Mouse (Mus musculus) heart, postnatal 36 days (tissue): ENCODE data around the gene Fam71b. TPM values are rescaled to one million over a fixed set of nuclear protein-coding genes. Genes with fewer than 3 reads are reported as not detected.
A peak's percentile ranks its signal among the peaks of the same experiment; 100 is the strongest.
"Not testable (repeated sequence)": the region's sequence is repeated elsewhere in the genome, so short reads cannot be mapped to it uniquely, and the experiment has no call there.

Experiments
- DNase-seq, 2 experiments: peaks; one replicate each; pipeline ENCODE4 v3.0.0; 2021 to 2022
- intact Hi-C: fragments of 180-260 bp; cut with DNase I; formaldehyde crosslinking; loops from one replicate; pipeline ENCODE4 v1.15.1; 2025
- total RNA-seq, 2 experiments: library from RNA; stranded (reverse); gene quantifications; 2 replicates each; pipeline ENCODE4 v1.2.3; 2021

Gene Fam71b
- total RNA-seq, 2 experiments from 2014 or later: not detected

- DNase-seq: no peak
- intact Hi-C loops: no loop called here
These were observed 24.9 kb downstream of the Fam71b start for GRCm38 (mm10) chr11:46421086-46421888.

GRCm38 (mm10) chr11:46428131-46428530 is 31.8 kb downstream of the Fam71b start:
- intact Hi-C loops, DNase-seq: not testable (repeated sequence)

- intact Hi-C loops: loop anchor here (10.0 kb wide), 1 partner anchor 1955 kb away; the partner anchor contains the start of gene Ublcp1
- no peak for DNase-seq
These were observed 33.8 kb downstream of the Fam71b start for GRCm38 (mm10) chr11:46430123-46430522.

DNA sequence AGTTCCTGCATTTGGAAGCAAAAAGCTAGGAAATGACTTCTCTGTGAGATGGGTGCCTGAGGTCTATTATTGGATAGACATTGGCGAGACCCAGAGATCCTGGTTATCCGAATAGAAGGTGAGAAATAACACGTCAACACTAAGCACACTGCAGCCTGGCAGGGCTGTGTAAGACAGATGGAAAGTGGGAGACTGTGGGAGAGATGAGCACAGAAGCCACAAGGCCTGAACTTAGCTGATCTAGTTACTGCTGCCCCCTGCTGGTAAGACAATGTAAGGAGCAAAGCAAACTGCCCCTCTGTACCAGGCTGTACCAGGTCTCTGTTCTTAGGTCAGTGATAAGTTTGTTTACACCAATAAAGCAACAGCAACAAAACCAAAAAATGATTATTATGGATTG is 34.8 kb downstream of the Fam71b start:
- intact Hi-C loops: loop anchor here (1.0 to 10.0 kb wide), 2 partner anchors 162 to 1956 kb away; partner anchors contain the start of gene Ublcp1
- peak; percentile 57 to 69 for DNase-seq

- intact Hi-C loops: loop anchor here (5.0 to 10.0 kb wide), 2 partner anchors 493 to 1961 kb away; partner anchors contain the start of genes Lsm11 and Ublcp1
- no peak for DNase-seq
These were observed 39.0 kb downstream of the Fam71b start for GRCm38 (mm10) chr11:46435363-46435762.

DNA sequence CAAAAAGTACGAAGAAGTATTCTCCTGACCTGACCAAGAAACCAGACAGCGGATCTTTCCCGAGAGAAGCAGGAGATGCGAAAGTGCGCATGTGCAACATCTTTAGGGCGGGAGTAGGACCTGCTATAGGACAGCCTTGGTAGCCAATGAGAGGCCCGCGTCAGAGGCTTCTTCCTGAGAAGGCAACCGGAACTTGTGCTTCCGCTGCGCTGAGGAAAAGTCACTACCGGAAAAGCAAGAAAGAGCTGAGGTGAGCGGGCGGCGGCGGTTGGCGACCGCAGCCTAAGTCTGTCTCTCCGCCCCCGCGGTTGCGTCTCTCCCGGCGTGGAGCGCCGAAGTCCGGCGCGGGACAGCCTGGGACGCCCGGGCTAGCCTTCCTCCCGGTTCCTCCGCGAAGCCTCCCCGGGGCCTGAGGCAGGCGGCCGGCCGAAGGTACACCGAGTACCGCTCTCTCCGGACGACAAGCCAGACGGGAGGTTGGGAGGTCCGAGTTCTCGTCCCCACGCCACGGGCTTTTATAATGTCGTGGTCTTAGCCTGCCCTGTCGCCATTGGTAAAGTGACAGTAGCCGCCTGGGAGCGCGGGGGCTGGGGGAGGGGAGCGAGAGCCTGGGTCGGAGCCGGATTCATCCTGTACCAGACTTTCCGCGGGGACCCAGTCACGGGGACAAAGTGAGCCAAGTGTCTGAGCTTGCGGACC is 40.5 kb downstream of the Fam71b start, which contains the start of gene Med7:
Gene Med7 (plus strand): TSS at position 166 of the 699 bp plus-strand sequence.
- peak; percentile 90 to 91 for DNase-seq
- intact Hi-C loops: loop anchor here (5.0 to 10.0 kb wide), 2 partner anchors 495 to 1962 kb away; partner anchors contain the start of genes Lsm11 and Ublcp1

GRCm38 (mm10) chr11:46437459-46438000 is 41.2 kb downstream of the Fam71b start:
- DNase-seq: peak in 1 of 2 experiments; percentile 15
- intact Hi-C loops: loop anchor here (5.0 to 10.0 kb wide), 2 partner anchors 495 to 1963 kb away; partner anchors contain the start of genes Lsm11 and Ublcp1

- intact Hi-C loops: loop anchor here (5.0 to 10.0 kb wide), 2 partner anchors 497 to 1964 kb away; partner anchors contain the start of genes Lsm11 and Ublcp1
- no peak for DNase-seq
These were observed 42.7 kb downstream of the Fam71b start for GRCm38 (mm10) chr11:46439005-46439543.

GRCm38 (mm10) chr11:46441774-46442173 is 45.4 kb downstream of the Fam71b start:
- intact Hi-C loops: no loop called here
- no peak for DNase-seq

- DNase-seq: no peak
- intact Hi-C loops: no loop called here
These were observed 46.8 kb downstream of the Fam71b start for GRCm38 (mm10) chr11:46443152-46443551.

DNA sequence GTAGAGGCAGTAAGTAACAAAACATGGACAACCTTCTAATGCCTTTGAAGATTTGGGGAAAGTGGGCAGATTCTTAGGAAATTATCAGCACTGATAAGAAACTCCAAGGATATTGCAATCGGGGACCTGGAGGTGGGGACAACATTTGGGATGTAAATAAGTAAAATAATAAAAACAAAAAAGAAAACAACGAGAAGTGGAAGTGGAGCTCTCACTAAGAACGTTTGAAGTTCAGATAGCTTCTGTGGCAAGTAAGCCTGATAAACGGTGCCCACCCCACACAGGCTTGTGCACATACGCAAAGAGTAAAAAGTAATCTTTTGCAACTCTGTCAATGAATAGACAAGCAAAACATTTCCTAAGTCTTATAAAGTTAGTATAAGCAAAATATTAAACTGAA is 47.6 kb downstream of the Fam71b start:
- DNase-seq: no peak
- intact Hi-C loops: no loop called here

- no peak for DNase-seq
- intact Hi-C loops: no loop called here
These were observed 49.8 kb downstream of the Fam71b start for GRCm38 (mm10) chr11:46446150-46446549.

DNA sequence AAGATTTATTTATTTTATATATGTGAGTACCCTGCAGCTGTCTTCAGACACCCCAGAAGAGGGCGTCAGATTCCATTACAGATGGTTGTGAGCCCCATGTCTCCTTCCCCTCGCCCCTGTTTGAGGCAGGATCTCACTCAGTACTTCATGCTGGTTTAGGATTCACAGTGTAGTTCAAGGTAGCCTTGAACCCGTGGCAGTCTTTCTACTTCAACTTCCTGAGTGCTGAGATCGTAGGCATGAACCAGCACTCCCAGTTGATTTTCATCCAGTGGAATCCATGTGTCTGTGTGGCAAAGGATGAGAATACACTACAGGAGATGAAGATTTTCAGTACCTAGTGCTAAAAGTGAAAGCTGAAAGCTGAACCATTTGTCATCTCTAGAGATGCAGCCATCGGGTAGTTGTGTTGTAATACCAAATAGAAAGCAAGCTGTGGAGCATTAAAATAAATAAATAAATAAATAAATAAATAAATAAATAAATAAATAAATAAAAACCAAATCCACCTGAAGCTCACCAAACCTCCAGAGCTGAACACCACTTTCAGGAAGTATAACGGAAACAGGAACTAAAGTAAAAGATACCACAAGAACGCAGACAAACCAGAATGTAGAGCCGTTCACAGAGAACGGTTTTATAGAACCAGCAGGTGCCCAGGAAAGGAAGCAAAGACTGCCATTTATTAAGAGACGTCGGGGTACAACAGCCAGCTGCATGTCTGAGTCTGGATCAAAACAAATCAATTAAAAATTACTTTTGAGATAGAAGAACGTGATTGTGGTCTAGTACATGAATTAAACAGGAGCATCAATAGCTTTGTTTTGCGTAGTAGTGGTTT is 51.5 kb downstream of the Fam71b start:
- DNase-seq: no peak

DNA sequence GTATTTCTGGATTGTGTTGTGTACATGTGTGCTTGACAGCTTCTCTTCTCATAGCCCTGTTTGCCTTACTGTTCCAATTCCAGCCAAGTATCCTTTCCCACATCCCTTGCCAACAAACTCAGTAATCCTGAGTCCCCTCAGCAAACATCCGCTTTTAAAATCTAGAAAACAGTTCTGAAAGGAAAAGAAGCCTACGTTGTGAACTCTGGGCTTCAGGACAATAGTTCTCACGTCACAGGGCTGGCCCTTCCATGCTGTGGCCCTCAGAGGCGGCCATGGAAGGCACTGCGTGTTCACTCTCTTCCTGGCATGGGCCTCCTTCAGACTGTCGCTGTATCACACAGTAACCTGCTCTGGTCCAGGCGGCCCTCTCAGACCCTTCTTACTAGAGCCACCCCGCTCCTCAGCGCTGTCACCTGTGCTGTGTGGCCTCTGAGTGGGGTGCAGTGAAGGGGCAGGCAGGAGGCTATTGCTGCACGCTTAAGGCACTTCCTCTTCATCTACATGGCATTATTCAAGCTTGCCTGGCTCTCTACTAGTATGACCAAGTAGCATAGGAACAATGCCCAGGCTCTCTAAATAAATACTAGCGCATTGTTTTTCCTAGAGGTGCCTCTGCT is 53.2 kb downstream of the Fam71b start:
- peak in 1 of 2 experiments; percentile 15 for DNase-seq
- intact Hi-C loops: no loop called here

More for the DNA sequence above, 51.5 kb downstream of the Fam71b start:
- intact Hi-C loops: no loop called here

- DNase-seq: no peak
These were observed 58.2 kb downstream of the Fam71b start, which contains the start of gene Havcr2 for GRCm38 (mm10) chr11:46454453-46455045. Gene Havcr2, plus strand, starts transcription at chr11:46454935.

More at GRCm38 (mm10) chr11:46454453-46455045, 58.2 kb downstream of the Fam71b start, which contains the start of gene Havcr2:
- intact Hi-C loops: no loop called here
